Mouse (Mus musculus) bone marrow macrophage, adult 2 months (primary cell): ENCODE measurements around the gene Taok1. TPM values are rescaled to one million over a fixed set of nuclear protein-coding genes. Genes with fewer than 3 reads are reported as not detected.

Source experiments
- H3K27ac ChIP-seq: 2 replicates; pipeline ENCODE4 v1.5.1; 2012; ENCODE audit warnings: low read depth, low read length; ENCODE audit not compliant: insufficient read depth
- H3K4me1 ChIP-seq: 2 replicates; pipeline ENCODE4 v1.6.1; 2012; ENCODE audit warnings: low read length; ENCODE audit not compliant: control insufficient read depth, insufficient read depth
- H3K4me3 ChIP-seq: 2 replicates; pipeline ENCODE4 v1.5.1; 2012; ENCODE audit warnings: mild to moderate bottlenecking, low read length, moderate library complexity; ENCODE audit not compliant: insufficient read depth
- CTCF ChIP-seq: IDR thresholded peaks from 2 replicates; pipeline ENCODE4 v1.5.1; 2012; ENCODE audit warnings: low read depth, mild to moderate bottlenecking, low read length, moderate library complexity
- POLR2A ChIP-seq: IDR thresholded peaks from 2 replicates; pipeline ENCODE4 v1.6.1; 2012; ENCODE audit warnings: mild to moderate bottlenecking, low read depth, low read length, borderline replicate concordance
- polyA plus RNA-seq: library from polyadenylated mRNA; stranded (reverse); fragments of >200 nt; gene quantifications from 2 replicates; pipeline ENCODE4 v1.2.4, GENCODE M21; 2012; ENCODE audit not compliant: missing spikeins, insufficient read depth, insufficient read length

Gene Taok1
- polyA plus RNA-seq, 1 experiment, result 40.3 TPM

DNA sequence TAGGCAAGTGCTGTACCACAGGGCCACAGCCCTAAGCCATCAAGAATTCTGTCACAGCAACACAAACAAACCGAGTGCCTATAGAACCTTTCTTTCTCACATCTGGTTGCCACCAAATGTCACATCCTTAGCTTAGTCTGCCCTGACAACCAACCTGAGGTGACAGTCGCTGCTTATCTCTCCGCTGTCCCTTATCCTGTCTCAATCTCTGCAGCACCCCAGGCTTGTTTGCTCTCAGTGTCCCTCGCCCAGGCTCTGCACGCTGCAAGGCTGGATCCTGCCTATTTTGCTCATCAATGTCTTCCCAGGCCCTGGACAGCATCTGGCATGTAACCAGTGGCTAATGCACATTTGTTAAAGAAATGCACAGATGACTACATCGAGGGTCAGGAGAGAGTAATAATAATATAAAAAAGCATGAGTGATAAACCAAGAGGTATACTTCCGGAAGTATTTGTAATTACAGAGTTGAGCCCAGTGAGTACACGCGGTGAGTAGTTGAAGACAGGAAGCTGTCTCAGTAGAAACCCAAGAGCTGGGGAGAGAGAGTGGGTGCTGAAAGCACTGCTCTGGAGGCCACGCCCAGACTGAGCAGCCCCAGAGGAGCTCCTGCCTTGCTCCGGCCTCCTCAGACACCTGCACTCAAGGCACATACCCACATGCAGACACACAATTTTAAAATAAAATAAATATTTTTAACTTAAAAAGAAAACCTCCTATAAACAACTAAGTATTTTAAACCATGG is 123.9 kb downstream of the Taok1 start:
- peaks cover 64% of the 10 kb centered on the region for H3K4me1 ChIP-seq
- H3K4me3 ChIP-seq, result no peak overlapping the region
- H3K27ac ChIP-seq, result peak overlapping the region; percentile 60
- TF ChIP-seq POLR2A (no peak), CTCF (no peak)

DNA sequence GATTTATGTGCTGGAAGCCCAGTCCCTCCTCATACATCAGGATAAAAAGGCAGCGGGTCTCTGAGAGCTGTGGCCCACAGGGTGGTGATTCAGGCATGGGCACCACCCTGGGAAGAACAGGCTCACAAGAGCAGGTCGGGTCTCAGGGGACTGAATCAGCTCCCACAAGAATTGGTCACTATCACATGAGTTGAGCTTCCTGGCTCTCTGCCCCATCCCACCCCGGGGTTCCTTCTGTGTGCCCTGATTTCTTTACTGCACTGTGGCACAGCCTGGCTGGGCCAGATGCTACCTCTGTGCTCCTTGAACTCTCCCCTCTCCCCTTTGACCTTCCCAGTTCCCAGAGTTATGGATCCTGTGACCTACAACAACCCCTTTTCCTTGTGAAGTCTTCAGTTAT is 124.6 kb downstream of the Taok1 start:
- no peak for TF ChIP-seq CTCF
- TF ChIP-seq POLR2A, result no peak
- Histone ChIP-seq H3K4me3 (no peak overlapping the region), H3K4me1 (peaks cover 58% of the 10 kb centered on the region), H3K27ac (peak overlapping the region; percentile 60)

Other genes with a start within 250 kb of the Taok1 start
- gene Coro6, start 145.4 kb downstream of the Taok1 start, polyA plus RNA-seq, result not detected in 2 replicates
- 5.0 and 5.1 TPM in 2 replicates for gene Ankrd13b, start 118.1 kb downstream of the Taok1 start, polyA plus RNA-seq
- 29.4 and 34.0 TPM in 2 replicates for gene Git1, start 114.3 kb downstream of the Taok1 start, polyA plus RNA-seq
- 10.4 and 10.5 TPM in 2 replicates for gene Abhd15, start 92.7 kb downstream of the Taok1 start, polyA plus RNA-seq
- 13.1 and 15.7 TPM in 2 replicates for gene Trp53i13, start 91.8 kb downstream of the Taok1 start, polyA plus RNA-seq
- gene Gm10392, start 88.6 kb downstream of the Taok1 start, polyA plus RNA-seq, result 0.32 TPM in 1 of 2 replicates, not detected in the other
- gene Nufip2, start 78.3 kb upstream of the Taok1 start, polyA plus RNA-seq, result 40.8 and 50.4 TPM in 2 replicates
- gene Cryba1, start 117.5 kb upstream of the Taok1 start, polyA plus RNA-seq, result not detected in 2 replicates
- 41.3 and 45.3 TPM in 2 replicates for gene Myo18a, start 155.4 kb upstream of the Taok1 start, polyA plus RNA-seq
- gene Gm10277, start 179.9 kb upstream of the Taok1 start, polyA plus RNA-seq, result not detected in 2 replicates